Mouse (Mus musculus): Measurements from ENCODE around the gene Nup160. TPM values are rescaled to one million over a fixed set of nuclear protein-coding genes. Genes with fewer than 3 reads are reported as not detected.

Gene Nup160
- polyA plus RNA-seq, 1 experiment from 2014 or later: 35.1 TPM

- 65% methylated on average over 4 of the region's 4 CpGs for WGBS (ENCODE audit: insufficient replicate concordance)
Measured at GRCm38 (mm10) chr2:90641710-90642039, 35.3 kb upstream of the Nup160 start.

GRCm38 (mm10) chr2:90647084-90647483 lies 29.9 kb upstream of the Nup160 start:
- H3K27me3 ChIP-seq: 0 out of 2 replicates have a peak, but pooled peaks cover 5% of the 10 kb centered on the region
- 57% methylated on average over 6 of the region's 6 CpGs for WGBS (ENCODE audit: insufficient replicate concordance)
- no peaks in the 10 kb centered on the region for H3K9me3 ChIP-seq (replicated peaks)
- DNase-seq (no peak), ATAC-seq (ENCODE audit: low read depth) (no peak)
- H3K4me2 ChIP-seq: no peak overlapping the region
- no peak overlapping the region for H3K9ac ChIP-seq
- H3K4me3 ChIP-seq (replicated peaks): no peak overlapping the region
- H3K27ac ChIP-seq: no peak overlapping the region
- H3K4me1 ChIP-seq (replicated peaks): peaks cover 9% of the 10 kb centered on the region; the same call in 1 of the 2 replicates
- H3K36me3 ChIP-seq: no peaks in the 10 kb centered on the region

More at GRCm38 (mm10) chr2:90641710-90642039, 35.3 kb upstream of the Nup160 start:
- no peak overlapping the region for H3K9ac ChIP-seq
- H3K27ac ChIP-seq: no peak overlapping the region
- no peak for DNase-seq
- no peak overlapping the region for H3K4me3 ChIP-seq (replicated peaks)
- ATAC-seq (ENCODE audit: low read depth): no peak
- H3K4me1 ChIP-seq (replicated peaks): peaks cover 34% of the 10 kb centered on the region
- H3K9me3 ChIP-seq (replicated peaks): no peaks in the 10 kb centered on the region
- no peaks in the 10 kb centered on the region for H3K27me3 ChIP-seq
- H3K4me2 ChIP-seq: no peak overlapping the region
- no peaks in the 10 kb centered on the region for H3K36me3 ChIP-seq

- 70% methylated on average over 3 of the region's 3 CpGs for WGBS (ENCODE audit: insufficient replicate concordance)
- Histone ChIP-seq H3K36me3 (no peaks in the 10 kb centered on the region), H3K27ac (no peak overlapping the region), H3K4me1 (replicated peaks) (peaks cover 9% of the 10 kb centered on the region; the same call in 1 of the 2 replicates), H3K9me3 (replicated peaks) (no peaks in the 10 kb centered on the region), H3K27me3 (0 out of 2 replicates have a peak, but pooled peaks cover 5% of the 10 kb centered on the region), H3K9ac (no peak overlapping the region), H3K4me2 (no peak overlapping the region), H3K4me3 (replicated peaks) (no peak overlapping the region)
- ATAC-seq (ENCODE audit: low read depth) (no peak), DNase-seq (no peak)
Measured at GRCm38 (mm10) chr2:90649405-90649804, 27.6 kb upstream of the Nup160 start.

DNA sequence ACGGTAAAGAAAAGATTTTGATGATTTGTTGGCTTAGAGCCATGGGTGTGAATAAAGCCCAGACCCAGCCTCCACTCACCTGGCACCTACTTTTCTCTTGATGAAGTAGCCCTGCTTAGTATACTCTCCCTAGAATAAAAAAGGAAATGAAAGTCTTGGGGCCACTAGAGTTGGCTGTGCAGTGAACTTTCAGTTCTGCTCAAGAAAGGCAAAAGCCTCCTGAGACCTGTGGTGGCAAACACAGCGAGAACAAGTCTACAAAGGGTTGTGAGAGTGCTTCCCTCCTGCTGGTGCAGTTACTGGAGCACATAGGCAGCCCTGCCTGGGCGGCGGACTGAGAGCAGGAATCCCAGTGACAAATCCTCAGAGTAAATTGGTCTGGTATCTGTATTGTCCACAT lies 27.1 kb upstream of the Nup160 start:
- Histone ChIP-seq H3K4me2 (no peak overlapping the region), H3K4me3 (replicated peaks) (no peak overlapping the region), H3K9me3 (replicated peaks) (no peaks in the 10 kb centered on the region), H3K4me1 (replicated peaks) (peaks cover 9% of the 10 kb centered on the region; the same call in 1 of the 2 replicates), H3K27ac (no peak overlapping the region), H3K9ac (no peak overlapping the region), H3K27me3 (0 out of 2 replicates have a peak, but pooled peaks cover 5% of the 10 kb centered on the region), H3K36me3 (no peaks in the 10 kb centered on the region)
- DNase-seq (no peak), ATAC-seq (ENCODE audit: low read depth) (no peak)
- WGBS (ENCODE audit: insufficient replicate concordance): 61% methylated on average over 4 of the region's 4 CpGs

DNA sequence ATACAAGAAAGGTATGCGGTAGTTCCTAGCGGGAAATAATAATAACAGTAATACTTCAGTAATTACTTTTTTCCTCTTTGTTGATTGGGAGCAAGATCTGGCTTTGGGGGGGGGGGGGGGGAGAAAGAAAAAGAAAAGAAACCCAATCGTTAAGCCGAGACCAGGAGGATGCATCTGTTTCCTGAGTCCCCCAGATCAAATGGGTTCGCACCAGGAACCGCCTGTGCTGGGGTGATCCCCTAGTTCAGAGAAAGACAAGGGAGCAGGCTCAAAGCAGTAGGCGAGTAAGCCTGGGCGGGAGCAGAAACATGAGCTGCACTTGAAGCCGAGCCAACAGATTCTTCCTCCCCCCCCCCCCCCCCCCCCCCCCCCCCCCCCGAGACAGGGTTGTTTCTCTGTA lies 24.9 kb upstream of the Nup160 start:
- 0 out of 2 replicates have a peak, but pooled peaks cover 5% of the 10 kb centered on the region for H3K27me3 ChIP-seq
- H3K4me1 ChIP-seq (replicated peaks): peaks cover 6% of the 10 kb centered on the region; the same call in 1 of the 2 replicates
- H3K4me2 ChIP-seq: no peak overlapping the region
- 25% methylated on average over 9 of the region's 10 CpGs for WGBS (ENCODE audit: insufficient replicate concordance)
- H3K27ac ChIP-seq: no peak overlapping the region
- no peak for DNase-seq
- H3K9ac ChIP-seq: no peak overlapping the region
- no peak overlapping the region for H3K4me3 ChIP-seq (replicated peaks)
- H3K9me3 ChIP-seq (replicated peaks): no peaks in the 10 kb centered on the region
- no peaks in the 10 kb centered on the region for H3K36me3 ChIP-seq
- ATAC-seq (ENCODE audit: low read depth): no peak

- Histone ChIP-seq H3K9ac (no peak overlapping the region), H3K4me1 (replicated peaks) (peaks cover 4% of the 10 kb centered on the region; the same call in 1 of the 2 replicates), H3K36me3 (no peaks in the 10 kb centered on the region), H3K27me3 (0 out of 2 replicates have a peak, but pooled peaks cover 5% of the 10 kb centered on the region), H3K9me3 (replicated peaks) (no peaks in the 10 kb centered on the region), H3K4me3 (replicated peaks) (no peak overlapping the region), H3K27ac (no peak overlapping the region), H3K4me2 (no peak overlapping the region)
- no peak for DNase-seq
- 0 out of 2 replicates have a peak, but pooled peaks have one; percentile 39 for ATAC-seq (ENCODE audit: low read depth)
- 51% methylated on average over 4 of the region's 4 CpGs for WGBS (ENCODE audit: insufficient replicate concordance)
Measured at GRCm38 (mm10) chr2:90652993-90653392, 24.0 kb upstream of the Nup160 start.

DNA sequence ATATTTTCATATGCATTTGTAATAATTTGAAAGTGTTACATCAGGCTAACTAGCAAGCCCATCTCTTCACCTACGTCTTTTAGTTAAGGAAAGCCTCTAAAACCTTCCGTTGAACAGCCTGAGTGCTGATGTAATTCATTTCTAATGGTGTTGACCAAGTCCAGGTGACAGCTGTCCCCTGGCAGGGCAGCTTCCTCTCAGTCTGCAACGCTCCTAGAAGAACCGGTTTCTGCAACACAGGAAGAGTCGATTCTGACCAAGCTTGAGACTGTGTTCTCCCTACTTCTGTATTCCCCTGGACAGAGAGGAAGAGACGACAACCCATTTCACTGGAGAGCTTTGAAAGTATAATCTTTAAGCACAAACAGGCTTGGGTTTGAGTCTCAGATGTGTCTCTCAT lies 21.6 kb upstream of the Nup160 start:
- Histone ChIP-seq H3K4me1 (replicated peaks) (peaks cover 24% of the 10 kb centered on the region), H3K4me3 (replicated peaks) (no peak overlapping the region), H3K27me3 (no peaks in the 10 kb centered on the region), H3K27ac (no peak overlapping the region), H3K9me3 (replicated peaks) (no peaks in the 10 kb centered on the region), H3K9ac (no peak overlapping the region), H3K4me2 (no peak overlapping the region), H3K36me3 (no peaks in the 10 kb centered on the region)
- 40% methylated on average over 6 of the region's 6 CpGs for WGBS (ENCODE audit: insufficient replicate concordance)
- DNase-seq (no peak), ATAC-seq (ENCODE audit: low read depth) (no peak)

DNA sequence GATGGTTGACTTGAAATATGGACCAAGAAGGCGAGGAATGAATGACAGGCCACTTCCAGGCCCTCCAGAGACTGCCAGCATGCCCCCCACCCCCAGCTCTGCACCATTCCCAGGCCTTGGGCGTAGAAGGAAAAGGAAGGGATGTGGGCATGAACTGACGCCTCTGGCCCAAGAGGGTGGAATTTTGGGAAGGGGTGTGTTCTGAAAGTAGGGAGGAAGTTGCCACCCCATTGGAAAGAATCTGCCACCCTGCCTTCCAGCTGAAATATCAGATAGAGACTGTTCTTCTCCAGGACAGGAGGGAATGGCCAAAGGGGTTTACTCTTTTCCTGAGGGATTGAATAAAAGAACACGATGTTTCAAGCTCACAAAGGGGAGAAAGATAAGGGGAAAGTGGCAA lies 18.4 kb upstream of the Nup160 start:
- Histone ChIP-seq H3K4me2 (no peak overlapping the region), H3K9ac (no peak overlapping the region), H3K9me3 (replicated peaks) (no peaks in the 10 kb centered on the region), H3K36me3 (no peaks in the 10 kb centered on the region), H3K4me1 (replicated peaks) (peaks cover 46% of the 10 kb centered on the region), H3K27me3 (no peaks in the 10 kb centered on the region), H3K4me3 (replicated peaks) (no peak overlapping the region), H3K27ac (no peak overlapping the region)
- no peak for DNase-seq
- ATAC-seq (ENCODE audit: low read depth): no peak
- WGBS (ENCODE audit: insufficient replicate concordance): 58% methylated on average over 4 of the region's 4 CpGs

DNA sequence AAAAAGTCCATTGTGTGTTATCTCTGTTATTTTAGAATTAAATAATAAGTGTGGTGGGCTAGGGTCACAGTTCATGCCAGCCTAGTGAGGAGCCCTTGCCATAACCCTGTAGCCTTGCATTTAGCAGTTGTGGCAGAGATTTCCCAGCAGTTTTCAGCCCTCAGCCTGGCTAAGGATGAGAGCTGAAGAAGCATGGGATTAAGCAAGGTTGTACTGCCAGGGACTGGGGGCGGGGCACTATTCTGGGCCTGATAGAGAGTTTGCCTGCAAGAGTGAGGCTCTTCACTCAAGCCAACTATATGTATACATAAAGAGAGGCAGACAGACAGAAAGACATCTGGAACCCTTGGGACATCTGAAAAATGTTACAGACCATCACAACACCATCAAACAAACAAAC lies 18.0 kb upstream of the Nup160 start:
- 67% methylated on average over 1 of the region's 1 CpGs for WGBS (ENCODE audit: insufficient replicate concordance)
- no peak for DNase-seq
- H3K27me3 ChIP-seq: no peaks in the 10 kb centered on the region
- no peaks in the 10 kb centered on the region for H3K36me3 ChIP-seq
- peaks cover 46% of the 10 kb centered on the region for H3K4me1 ChIP-seq (replicated peaks)
- H3K9me3 ChIP-seq (replicated peaks): no peaks in the 10 kb centered on the region
- H3K4me2 ChIP-seq: no peak overlapping the region
- no peak overlapping the region for H3K9ac ChIP-seq
- ATAC-seq (ENCODE audit: low read depth): no peak
- H3K27ac ChIP-seq: peak overlapping the region; percentile 92
- no peak overlapping the region for H3K4me3 ChIP-seq (replicated peaks)

- WGBS (ENCODE audit: insufficient replicate concordance): 70% methylated on average over 3 of the region's 3 CpGs
- no peak overlapping the region for H3K9ac ChIP-seq
Measured at GRCm38 (mm10) chr2:90659639-90660038, 17.4 kb upstream of the Nup160 start.

GRCm38 (mm10) chr2:90660947-90661346 lies 16.1 kb upstream of the Nup160 start:
- H3K27ac ChIP-seq: peak overlapping the region; percentile 92
- H3K4me2 ChIP-seq: peak overlapping the region; percentile 43
- no peaks in the 10 kb centered on the region for H3K36me3 ChIP-seq
- peak; percentile 65 for ATAC-seq (ENCODE audit: low read depth)
- DNase-seq: no peak
- H3K4me1 ChIP-seq (replicated peaks): peaks cover 46% of the 10 kb centered on the region
- H3K4me3 ChIP-seq (replicated peaks): no peak overlapping the region
- peak overlapping the region; percentile 49; the same call in 1 of the 2 replicates for H3K9ac ChIP-seq
- no peaks in the 10 kb centered on the region for H3K9me3 ChIP-seq (replicated peaks)
- 26% methylated on average over 1 of the region's 1 CpGs for WGBS (ENCODE audit: insufficient replicate concordance)
- H3K27me3 ChIP-seq: no peaks in the 10 kb centered on the region

More at GRCm38 (mm10) chr2:90659639-90660038, 17.4 kb upstream of the Nup160 start:
- DNase-seq: no peak
- Histone ChIP-seq H3K4me1 (replicated peaks) (peaks cover 46% of the 10 kb centered on the region), H3K9me3 (replicated peaks) (no peaks in the 10 kb centered on the region), H3K4me2 (no peak overlapping the region), H3K27ac (peak overlapping the region; percentile 92), H3K36me3 (no peaks in the 10 kb centered on the region), H3K4me3 (replicated peaks) (no peak overlapping the region), H3K27me3 (no peaks in the 10 kb centered on the region)
- ATAC-seq (ENCODE audit: low read depth): no peak

DNA sequence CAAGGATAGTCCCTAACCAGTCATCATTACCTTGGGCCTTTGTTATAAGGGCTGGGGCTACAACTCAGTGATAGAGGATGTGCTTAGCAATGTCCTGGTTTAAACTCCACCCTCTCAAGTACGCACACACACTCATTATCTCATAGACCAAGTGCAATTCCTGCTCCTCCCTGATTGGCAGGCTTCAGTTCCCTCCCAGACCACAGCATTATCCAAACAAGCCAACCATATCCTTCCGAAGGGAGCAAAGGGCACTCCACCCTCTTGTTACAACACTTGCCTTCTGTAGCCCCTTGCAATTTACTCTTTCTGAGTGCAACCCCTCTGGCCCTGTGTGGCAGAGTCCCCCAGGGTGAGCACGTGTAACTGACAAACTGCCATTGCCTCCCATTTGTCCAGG lies 15.6 kb upstream of the Nup160 start:
- H3K4me2 ChIP-seq: peak overlapping the region; percentile 43
- DNase-seq (peak; percentile 77), ATAC-seq (ENCODE audit: low read depth) (peak; percentile 99)
- H3K9ac ChIP-seq: peak overlapping the region; percentile 49; the same call in 1 of the 2 replicates
- peaks cover 46% of the 10 kb centered on the region for H3K4me1 ChIP-seq (replicated peaks)
- WGBS (ENCODE audit: insufficient replicate concordance): 4% methylated on average over 3 of the region's 3 CpGs
- H3K4me3 ChIP-seq (replicated peaks): no peak overlapping the region
- H3K9me3 ChIP-seq (replicated peaks): no peaks in the 10 kb centered on the region
- H3K27me3 ChIP-seq: no peaks in the 10 kb centered on the region
- peak overlapping the region; percentile 92 for H3K27ac ChIP-seq
- no peaks in the 10 kb centered on the region for H3K36me3 ChIP-seq
